Mouse (Mus musculus) adrenal gland, adult 8-10 months (tissue): Measurements from ENCODE around the gene Kdm1b. TPM values are rescaled to one million over a fixed set of nuclear protein-coding genes. Genes with fewer than 3 reads are reported as not detected.
A peak's percentile ranks its signal among the peaks of the same experiment; 100 is the strongest.

Experiments used
- DNase-seq: peaks from one replicate; pipeline ENCODE4 v3.0.0; 2022
- total RNA-seq, 4 experiments: library from RNA; stranded (reverse); gene quantifications; 2 replicates each; pipeline ENCODE4 v1.2.4; 2022

The Kdm1b gene
- total RNA-seq, 4 experiments from 2014 or later = 9.7 to 12.6 (median 11.7) TPM

DNA sequence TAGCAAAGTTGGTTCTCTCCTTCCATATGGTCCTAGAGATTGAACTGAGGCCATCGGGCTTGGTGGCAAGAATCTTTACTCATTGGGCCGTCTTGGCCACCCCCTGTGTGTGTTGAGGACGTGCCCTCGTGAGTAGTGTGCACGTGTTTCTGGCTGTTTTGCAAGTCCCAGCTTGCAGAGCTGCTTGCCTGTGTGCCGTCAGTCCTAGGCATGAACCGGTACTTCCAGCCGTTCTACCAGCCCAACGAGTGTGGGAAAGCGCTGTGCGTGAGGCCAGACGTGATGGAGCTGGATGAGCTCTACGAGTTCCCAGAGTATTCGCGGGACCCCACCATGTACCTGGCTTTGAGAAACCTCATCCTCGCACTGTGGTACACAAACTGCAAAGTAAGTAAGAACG, 19.5 kb downstream of the Kdm1b start:
- DNase-seq = no peak

DNA sequence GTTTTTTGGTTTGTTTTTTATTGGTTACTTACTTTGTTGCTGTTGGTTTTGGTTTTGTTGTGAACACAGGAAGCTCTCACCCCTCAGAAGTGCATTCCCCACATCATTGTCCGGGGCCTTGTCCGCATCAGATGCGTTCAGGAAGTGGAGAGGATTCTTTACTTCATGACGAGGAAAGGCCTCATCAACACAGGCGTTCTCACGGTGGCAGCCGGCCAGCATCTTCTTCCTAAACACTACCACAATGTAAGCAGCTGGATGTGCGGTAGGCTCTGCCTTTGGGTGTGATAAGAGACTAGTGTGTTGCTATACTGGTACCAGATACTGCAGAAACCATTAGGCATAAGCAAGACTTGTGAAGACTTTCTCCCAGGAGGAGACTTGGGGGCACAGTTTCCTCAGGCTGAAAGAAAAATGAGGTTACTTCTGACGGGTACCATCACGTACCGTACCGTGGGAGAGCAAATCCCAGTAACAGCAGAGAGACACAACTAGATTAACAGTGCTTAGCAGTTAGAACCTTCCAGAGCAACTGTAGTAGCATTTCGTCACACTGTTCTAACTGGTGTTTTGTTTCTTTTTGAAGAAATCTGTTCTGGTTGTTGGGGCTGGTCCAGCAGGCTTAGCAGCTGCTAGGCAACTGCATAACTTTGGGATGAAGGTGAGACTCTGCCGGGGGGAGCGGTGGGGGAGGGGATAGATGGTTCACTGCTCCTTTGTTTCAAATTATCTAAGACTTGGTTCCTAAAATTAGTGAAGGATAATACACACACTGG, 20.9 kb downstream of the Kdm1b start:
- DNase-seq = no peak

DNA sequence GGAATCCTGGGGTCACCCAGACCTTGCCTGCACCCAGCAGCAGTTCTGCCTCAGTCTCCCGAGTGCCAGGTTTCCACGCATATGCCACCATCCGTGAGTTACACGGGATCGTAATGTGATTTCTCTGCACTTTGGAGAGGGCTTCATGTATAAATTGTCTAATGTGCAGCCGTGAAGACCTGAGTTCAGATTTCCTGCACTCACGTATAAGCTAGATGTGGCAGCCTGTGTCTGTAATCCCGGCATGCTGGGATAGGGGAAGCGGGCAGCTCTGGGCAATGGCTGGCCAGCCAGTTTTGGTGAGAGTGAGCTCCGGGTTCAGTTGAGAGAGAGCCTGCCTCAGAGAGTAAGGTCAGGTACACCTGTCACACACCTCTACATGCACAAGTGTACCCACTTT, 23.2 kb downstream of the Kdm1b start:
- no peak for DNase-seq

DNA sequence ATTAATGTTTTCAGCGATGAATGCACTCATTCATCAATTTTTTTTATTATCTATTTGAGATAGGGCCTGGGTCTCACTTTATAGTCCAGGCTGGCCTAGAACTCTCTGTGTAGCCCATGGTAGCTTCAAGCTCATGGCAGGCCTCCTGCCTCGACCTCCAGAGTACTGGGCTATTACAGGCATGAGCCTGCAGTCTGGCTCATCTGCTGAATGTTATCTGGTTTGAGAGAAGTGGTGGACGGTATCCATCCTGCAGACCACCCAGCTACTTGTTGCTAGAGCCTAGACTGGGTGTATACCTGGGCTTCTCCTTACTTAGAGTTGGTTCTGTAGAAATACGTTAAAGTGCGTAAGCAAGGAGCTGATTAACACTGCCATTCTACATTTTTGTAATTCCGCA, 23.7 kb downstream of the Kdm1b start:
- no peak for DNase-seq

DNA sequence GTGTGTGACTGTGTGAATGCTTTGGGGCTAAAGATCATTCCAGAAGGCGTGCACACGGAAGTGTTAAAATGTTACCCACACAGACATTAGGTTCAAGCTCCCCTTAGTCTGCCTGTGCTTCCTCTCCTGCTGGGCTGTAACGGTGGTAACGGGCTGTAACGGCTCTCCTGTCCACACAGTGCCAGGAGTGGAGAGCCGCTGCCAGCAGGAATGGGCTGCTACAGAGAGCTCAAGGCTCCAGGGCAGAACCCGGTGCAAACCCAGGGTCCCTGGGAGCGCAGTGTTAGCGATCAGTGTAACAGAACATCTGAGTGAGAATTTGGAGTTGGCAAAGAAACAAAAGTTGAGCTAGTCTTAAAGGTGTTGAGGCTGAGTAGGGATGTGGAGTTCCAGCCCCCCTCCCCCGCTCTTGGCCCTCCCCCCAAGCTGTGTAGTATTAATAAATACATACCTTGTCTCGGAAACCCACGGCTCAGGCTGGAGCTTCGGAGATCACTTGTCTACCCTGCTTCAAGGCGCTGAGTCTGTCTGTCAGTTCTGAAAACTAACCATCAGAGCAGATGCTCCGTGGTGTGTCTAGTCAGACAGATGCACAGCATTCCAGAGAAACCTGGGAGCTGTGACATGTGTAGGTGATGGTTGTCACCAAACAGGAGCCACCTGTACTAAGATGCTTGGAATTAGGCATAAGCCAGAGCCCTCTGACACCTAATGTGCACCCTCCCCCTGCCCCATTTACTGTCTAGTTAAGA, 27.2 kb downstream of the Kdm1b start:
- no peak for DNase-seq

DNA sequence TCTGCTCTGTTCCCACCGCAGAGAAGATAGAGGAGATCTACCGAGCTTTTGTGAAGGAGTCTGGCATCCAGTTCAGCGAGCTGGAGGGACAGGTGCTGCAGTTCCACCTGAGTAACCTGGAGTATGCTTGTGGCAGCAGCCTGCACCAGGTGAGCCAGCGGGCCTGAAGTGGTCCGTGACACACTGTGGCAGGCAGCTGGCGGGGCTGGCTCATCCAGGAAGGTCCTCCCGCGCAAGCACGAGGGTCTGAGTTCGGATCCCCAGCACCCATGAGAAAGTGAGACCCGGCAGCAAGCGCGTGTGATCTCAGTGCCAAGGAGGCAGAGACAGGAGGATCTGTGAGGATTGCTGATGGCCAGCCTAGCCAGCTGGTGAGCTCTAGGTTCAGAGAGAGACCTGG, 28.6 kb downstream of the Kdm1b start:
- no peak for DNase-seq

DNA sequence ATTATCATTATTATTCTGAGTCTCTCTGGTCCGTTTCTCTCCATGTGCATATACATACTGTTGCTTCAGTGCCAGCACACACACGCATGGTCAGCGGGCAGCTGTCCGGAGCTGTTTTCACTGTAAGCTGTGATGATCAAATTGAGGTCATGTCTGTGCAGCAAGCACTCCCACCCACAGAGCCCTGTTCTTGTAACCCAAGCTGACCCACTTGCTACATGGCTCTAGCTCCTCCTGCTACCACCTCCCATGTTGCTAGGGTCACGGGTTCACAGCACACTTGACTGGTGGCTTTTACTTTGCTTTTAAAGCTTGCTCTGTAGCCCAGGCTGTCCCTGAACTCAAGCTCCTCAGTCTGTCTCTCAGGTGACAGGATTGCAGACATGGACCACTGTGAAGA, 29.2 kb downstream of the Kdm1b start:
- no peak for DNase-seq

DNA sequence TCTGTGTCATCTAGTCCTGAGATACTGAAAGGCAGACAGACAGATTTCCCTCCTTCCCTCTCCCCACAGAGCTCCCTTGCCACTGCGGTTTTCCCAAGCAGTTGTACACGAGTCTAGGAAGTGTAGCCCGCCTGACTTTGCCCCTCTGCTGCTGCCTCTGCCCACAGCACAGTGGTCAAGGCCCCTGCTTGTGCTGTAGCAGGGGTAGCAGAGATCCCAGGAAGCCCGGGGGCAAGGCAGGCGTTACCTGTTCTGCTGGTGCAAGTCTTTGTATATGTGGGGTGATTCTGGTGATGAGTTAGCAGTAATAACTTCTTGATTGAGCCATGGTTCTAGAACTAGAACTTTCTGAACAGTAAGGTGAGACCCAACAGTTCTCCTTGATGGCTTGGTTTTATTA, 32.9 kb downstream of the Kdm1b start:
- no peak for DNase-seq

DNA sequence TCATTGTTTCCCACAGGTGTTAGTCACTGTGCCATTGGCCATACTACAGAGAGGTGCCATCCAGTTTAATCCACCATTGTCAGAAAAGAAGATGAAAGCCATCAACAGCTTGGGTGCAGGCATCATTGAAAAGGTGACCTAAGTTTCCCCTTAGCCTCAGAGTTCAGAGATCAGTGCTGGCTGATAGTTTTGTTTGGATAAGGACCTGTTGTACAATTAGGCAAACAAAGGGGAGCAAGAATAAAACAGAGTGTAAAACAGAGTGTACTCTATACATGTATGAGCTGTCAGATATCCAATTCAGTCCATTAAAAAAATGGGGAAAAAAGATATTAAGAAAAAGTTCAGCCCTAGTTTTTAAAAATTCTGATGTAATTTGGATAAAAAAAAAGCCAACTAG, 34.1 kb downstream of the Kdm1b start:
- DNase-seq = no peak

DNA sequence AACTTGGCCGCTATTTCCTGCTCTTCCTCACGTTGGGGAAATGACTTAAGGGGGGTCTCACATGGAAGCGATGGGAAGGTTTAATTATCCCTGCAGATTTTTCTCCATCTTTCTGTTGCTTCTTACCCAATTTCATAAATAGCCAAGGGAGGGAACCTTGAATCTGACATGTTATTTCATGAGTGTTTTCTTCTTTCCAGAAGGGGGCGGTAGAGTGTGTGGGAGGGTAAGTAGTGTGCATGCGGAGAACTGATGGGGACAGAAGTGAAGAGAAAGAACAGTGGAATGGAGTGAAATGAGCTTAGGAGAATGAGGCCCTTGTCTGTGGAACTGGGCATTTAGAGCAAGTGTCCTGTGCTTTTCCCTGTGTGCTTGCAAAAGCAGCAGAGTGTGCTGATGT, 35.5 kb downstream of the Kdm1b start:
- no peak for DNase-seq

DNA sequence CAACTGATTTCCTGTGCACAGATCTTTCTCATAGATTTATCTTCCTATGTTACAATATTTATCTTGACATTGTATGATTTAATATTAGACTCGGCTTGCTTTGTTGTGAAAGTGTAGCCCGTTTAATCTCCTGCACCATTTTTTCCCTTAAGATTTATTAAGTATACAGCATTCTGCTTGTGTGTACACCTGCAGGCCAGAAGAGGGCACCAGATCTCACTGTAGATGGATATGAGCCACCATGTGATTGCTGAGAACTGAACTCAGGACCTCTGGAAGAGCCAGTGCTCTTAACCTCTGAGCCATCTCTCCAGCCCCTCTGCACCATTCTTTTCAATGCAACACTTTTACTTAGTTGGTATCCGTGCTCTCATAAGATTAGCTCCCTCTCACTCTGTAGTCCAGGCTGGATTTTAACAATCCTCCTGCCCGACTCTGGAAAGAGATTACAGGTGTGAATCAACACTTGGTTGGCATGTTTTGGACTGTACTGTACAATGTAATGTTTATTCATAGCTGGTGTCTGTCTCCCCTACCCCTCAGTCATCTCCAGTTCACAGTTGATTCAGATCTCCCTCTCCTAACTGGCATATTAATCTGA, 37.7 kb downstream of the Kdm1b start:
- DNase-seq = no peak

DNA sequence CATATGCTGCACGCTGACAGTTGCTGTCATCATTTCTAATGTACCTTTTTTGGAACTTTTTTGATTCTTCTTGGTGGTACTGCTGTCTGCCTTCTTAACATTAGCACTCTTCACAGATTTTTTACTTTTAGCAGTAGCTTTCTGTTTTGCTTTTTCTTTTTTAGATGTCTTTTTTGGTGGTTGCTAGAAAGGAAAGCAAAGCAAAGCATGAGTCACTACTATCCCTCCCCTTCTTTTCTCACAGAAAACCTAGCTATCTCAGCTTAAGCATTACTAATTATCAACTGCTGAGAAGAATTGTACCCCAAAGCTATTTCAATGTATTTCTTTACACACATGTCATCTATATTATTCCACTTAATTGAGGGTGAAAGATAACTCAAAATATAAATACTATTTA, 45.1 kb downstream of the Kdm1b start:
- no peak for DNase-seq

DNA sequence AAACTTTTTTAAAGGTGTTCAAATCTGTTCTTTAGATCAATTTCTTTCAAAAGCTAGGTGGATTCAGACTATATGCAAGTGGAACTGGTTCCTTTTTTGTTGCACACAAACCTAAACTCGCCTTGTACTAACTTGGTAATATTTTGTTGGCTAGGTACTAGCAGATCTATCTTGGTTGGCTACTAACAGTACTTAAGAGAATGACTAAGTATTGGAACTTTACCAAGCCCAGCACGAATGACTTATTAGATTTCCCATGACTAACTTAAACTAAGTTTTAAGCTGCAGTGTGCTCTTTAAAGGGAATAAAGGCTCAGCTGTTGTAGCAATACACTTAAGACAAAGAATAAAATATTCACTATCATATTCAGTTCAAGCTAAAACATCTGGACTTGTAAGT, 46.0 kb downstream of the Kdm1b start:
- no peak for DNase-seq

DNA sequence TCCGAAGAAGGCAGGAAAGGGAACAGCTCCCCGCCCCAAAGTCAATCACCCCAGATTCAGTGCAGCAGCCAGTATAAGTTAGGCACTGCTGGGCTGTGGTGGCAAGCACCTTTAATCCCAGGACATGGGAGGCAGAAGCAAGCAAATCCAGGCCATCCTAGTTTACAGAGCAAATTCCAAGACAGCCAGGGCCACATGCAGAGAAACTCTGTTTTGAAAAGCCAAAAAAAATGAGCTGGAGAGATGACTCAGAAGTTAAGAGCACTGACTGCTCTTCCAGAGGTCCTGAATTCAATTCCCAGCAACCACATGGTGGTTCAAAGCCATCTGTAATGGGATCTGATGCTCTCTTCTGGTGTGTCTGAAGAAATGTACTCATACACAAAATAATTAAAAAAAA, 50.5 kb downstream of the Kdm1b start:
- no peak for DNase-seq

DNA sequence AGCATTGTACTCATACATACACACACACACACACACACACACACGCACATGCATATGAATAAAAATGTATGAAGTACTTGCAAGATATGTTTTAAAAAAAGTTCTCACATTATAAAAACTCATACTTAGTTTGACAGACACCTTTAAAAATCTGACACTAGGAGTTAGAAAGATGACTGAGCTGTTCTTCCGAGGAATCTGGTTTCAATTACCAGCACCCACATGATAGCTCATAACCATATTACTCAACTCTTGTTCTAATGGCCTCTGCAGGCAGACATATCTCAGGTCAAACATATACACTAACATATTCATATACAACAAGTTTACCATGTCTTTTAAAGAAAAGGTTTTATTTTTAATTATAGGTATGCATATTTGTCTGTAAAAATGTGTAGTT, 53.3 kb downstream of the Kdm1b start:
- DNase-seq = no peak

DNA sequence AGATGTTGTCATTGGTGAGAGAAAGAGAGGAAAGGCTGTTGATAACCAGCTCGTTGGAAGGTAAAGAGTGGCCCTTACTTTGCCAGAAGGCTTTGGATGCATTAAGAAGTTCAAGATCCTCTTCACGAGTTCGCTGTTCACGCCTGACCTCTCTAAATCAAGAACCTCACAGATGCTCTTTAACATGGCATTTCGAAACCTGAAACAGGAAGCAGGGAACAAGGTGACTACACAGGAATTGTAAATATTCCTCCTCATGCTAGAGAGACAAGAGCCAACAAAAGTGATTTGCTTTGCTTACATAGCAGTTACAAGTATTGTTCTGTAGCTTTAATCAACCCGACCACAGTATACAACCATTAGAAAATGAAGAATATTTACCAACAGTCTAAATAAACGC, 56.0 kb downstream of the Kdm1b start:
- DNase-seq = no peak

DNA sequence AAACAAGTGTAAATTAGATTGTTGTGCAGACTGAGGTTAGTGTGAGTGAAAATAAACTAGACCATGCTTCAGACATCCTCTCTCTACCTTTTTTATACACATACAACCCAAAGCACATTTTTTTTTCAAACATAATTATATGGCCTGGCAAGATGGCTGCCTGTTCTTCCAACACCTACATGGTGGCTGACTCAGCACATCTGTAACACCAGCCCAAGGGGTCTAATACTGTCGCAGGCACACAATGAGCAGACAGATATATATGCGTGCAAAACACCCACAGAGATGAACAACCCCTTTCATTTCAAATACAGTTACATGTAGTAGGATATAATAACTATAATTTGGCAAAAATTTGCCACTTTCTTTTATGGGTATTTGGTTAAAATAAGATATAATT, 57.3 kb downstream of the Kdm1b start:
- no peak for DNase-seq

DNA sequence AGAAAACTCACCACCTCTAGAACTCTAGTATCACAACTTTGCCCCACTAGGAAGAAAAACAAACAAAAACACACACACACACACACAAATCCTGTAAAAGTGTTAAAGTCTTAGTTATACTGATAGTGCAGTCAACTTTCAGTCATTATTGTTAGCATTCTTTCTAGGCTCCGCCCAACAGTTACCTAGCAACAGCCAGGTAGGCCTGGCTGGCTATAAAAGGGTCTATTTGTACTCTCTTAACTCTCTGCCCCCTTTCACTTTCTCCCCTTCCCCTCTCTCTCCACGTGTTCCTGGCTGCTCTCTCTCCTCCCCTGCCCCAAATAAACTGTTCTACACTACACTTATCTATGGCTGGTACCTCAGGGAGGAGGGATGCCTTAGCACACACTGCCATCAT, 60.8 kb downstream of the Kdm1b start:
- no peak for DNase-seq

DNA sequence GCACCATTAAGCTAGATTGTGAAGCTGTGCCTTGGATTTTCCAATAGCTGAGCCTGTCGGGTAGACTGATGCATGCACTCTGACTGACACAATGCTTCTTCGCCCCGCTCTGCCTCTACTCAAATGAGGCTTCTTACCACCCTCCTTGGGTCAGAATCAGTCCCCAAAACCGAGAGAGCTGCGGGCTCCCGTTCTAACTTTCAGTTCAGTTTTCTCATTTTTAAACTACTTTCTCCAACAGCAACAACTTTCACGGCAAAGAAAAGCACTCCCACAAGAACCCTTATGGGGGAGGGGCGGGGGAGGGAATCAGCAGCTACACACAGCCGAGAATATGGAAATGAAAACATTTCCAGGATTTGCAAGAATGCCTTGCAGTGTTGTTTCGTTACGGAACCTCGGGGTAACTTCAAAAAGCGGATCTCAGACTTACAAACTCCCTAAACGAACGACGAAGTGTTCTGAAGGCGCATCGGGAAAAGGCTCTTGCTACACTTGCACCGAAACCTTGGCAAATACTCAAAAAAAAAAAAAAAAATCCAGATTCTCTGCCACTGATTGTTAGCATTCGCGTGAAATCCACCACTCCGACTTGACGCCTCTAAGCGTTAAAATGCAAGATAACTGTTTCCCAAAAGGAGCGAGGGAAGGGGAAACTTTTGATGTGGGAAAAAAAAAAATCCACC, 61.7 kb downstream of the Kdm1b start:
- DNase-seq = peak; percentile 10

DNA sequence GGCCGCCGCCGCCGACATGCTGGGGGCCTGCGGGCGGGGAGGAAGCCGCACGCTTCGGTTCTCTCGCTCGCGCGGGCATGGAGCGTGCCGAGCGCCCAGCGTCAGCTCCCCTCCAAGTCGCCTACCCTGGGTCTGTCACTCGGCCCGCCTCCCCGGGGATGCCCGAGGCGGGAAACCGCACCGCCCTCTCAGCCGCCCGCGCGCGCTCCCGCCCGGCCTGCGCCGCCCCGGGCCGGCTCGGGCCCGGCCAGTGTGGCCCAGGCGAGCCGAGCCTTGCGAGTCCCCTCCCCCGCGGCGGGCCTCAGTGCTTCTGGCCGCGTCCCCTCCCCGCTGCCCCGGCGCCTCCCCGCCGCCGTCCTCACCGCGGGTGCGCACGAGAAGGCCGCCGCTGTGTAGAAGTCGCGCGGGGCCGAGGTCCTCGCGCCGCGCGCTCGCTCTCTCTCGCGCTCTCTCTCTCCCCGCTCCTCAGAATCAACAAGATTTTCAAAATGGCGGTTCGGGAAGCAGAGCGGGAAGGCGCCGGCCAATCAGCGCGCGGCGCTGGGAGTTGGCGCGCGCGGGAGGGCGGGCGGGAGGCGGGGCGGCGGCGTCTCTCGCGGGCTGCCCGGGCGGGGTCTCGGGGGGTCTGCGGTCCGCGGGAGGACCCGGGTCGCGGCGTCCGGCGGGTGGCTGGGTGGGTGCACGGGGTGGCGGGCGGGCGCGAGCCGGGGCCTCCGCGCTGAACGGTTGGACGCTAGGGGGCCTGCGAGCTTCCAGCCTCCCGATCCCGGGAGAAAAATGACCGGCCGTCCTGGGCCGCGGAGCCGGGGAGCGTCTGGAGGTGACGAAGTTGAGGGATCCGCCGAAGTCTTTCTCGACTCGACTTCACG, 62.6 kb downstream of the Kdm1b start, which contains the start of gene Dek:
Gene Dek, minus strand, starts transcription at position 491 of the 869 bp plus-strand sequence.
- DNase-seq = peak; percentile 70

DNA sequence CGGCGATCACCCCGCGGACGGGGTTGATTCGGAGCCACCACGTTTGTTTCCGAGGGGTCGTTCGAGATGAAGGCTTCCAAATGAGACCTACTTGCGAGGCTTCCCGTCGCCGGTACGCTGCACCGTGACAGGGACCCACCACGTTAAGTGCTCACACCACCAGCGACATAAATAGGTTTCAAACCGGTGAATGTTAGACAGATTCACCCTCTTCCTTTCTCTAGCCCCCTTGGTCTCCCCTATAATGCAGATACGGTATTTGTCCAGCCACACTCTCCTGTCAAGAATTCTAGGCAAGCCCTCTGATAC, 63.2 kb downstream of the Kdm1b start:
- no peak for DNase-seq

DNA sequence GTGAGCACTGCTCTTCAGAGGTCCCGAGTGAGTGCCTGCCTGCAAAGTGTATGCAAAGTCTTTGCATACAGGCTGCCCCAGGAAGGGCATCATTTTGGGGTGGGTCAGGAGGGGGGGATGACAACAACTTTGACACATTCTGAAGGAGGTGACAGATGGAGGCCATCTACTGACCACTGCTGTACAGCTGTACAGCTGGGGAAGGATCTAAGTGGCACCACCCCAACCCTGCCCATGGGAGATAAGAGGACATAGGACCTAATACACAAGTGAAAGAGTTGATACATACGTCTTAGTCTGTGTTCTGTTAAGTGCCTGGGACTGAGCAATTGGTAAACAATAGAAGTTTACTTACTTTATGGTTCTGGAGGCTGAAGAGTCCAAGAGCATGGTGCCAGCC, 65.9 kb downstream of the Kdm1b start:
- no peak for DNase-seq
